Mouse (Mus musculus) large intestine, adult 2 months (tissue): ENCODE results near the gene Vsx1. TPM values are rescaled to one million over a fixed set of nuclear protein-coding genes. Genes with fewer than 3 reads are reported as not detected.
A peak's percentile ranks its signal among the peaks of the same experiment; 100 is the strongest.

Experiments
- DNase-seq: peaks from one replicate; pipeline ENCODE4 v3.0.0-alpha.2; 2012; ENCODE audit warnings: low read depth, low spot score
- WGBS: fragments of 180-500 bp; shearing (Covaris S2); methylation state at CpG from one replicate; pipeline ENCODE4 v1.1.7; 2018; 5-methylcytosine and 5-hydroxymethylcytosine counted together
- polyA plus RNA-seq: library from polyadenylated mRNA; depleted of rRNA; stranded (reverse); fragments of >200 nt; gene quantifications from 2 replicates; pipeline ENCODE4 v1.2.3, GENCODE M21; 2012; rRNA removed

The Vsx1 gene
- polyA plus RNA-seq, result not detected in 2 replicates

GRCm38 (mm10) chr2:150689223-150689800 is at the start of gene Vsx1:
Vsx1 (minus strand) TSS chr2:150689360.
- 43% methylated on average over 16 of the region's 16 CpGs for WGBS
- DNase-seq, result no peak

- 70% methylated on average over 9 of the region's 9 CpGs for WGBS
- DNase-seq, result no peak
These were observed 48.7 kb upstream of the Vsx1 start for GRCm38 (mm10) chr2:150737881-150738280.

- DNase-seq, result no peak
- 60% methylated on average over 11 of the region's 11 CpGs for WGBS
These were observed 46.8 kb upstream of the Vsx1 start for GRCm38 (mm10) chr2:150735756-150736576.

GRCm38 (mm10) chr2:150712167-150712674 is 23.1 kb upstream of the Vsx1 start:
- DNase-seq, result no peak
- 73% methylated on average over 4 of the region's 4 CpGs for WGBS

GRCm38 (mm10) chr2:150691481-150692170 is 2.5 kb upstream of the Vsx1 start:
- 65% methylated on average over 6 of the region's 6 CpGs for WGBS

GRCm38 (mm10) chr2:150690216-150690615 is 1.1 kb upstream of the Vsx1 start:
- WGBS, result 9% methylated on average over 11 of the region's 11 CpGs
- DNase-seq, result no peak

More at GRCm38 (mm10) chr2:150691481-150692170, 2.5 kb upstream of the Vsx1 start:
- DNase-seq, result no peak

- WGBS, result 2% methylated on average over 44 of the region's 44 CpGs
- DNase-seq, result no peak
These were observed 496 bp downstream of the Vsx1 start for GRCm38 (mm10) chr2:150688541-150689186.

GRCm38 (mm10) chr2:150687871-150688540 is 1.2 kb downstream of the Vsx1 start:
- WGBS, result 4% methylated on average over 23 of the region's 23 CpGs
- no peak for DNase-seq

GRCm38 (mm10) chr2:150685389-150685788 is 3.8 kb downstream of the Vsx1 start:
- WGBS, result 85% methylated on average over 9 of the region's 9 CpGs
- no peak for DNase-seq

GRCm38 (mm10) chr2:150684451-150684850 is 4.7 kb downstream of the Vsx1 start:
- 84% methylated on average over 12 of the region's 12 CpGs for WGBS
- DNase-seq, result no peak

- DNase-seq, result no peak
- 48% methylated on average over 4 of the region's 4 CpGs for WGBS
These were observed 7.6 kb downstream of the Vsx1 start for GRCm38 (mm10) chr2:150681581-150681980.

- no peak for DNase-seq
- WGBS, result under 1% methylated on average over 3 of the region's 3 CpGs
These were observed 10.8 kb downstream of the Vsx1 start for GRCm38 (mm10) chr2:150678392-150678791.

GRCm38 (mm10) chr2:150675525-150675924 is 13.6 kb downstream of the Vsx1 start:
- no peak for DNase-seq
- 22% methylated on average over 1 of the region's 1 CpGs for WGBS

GRCm38 (mm10) chr2:150674900-150675299 is 14.3 kb downstream of the Vsx1 start:
- DNase-seq, result peak; percentile 50
- WGBS, result 0% methylated on average over 2 of the region's 2 CpGs

- 80% methylated on average over 11 of the region's 11 CpGs for WGBS
These were observed 15.2 kb downstream of the Vsx1 start for GRCm38 (mm10) chr2:150673929-150674328.

GRCm38 (mm10) chr2:150671609-150672290 is 17.4 kb downstream of the Vsx1 start:
- DNase-seq, result no peak
- 81% methylated on average over 8 of the region's 8 CpGs for WGBS

More at GRCm38 (mm10) chr2:150673929-150674328, 15.2 kb downstream of the Vsx1 start:
- DNase-seq, result no peak

GRCm38 (mm10) chr2:150670926-150671325 is 18.2 kb downstream of the Vsx1 start:
- DNase-seq, result no peak
- 100% methylated on average over 1 of the region's 1 CpGs for WGBS

- peak; percentile 57 for DNase-seq
- WGBS, result 19% methylated on average over 2 of the region's 2 CpGs
These were observed 19.6 kb downstream of the Vsx1 start for GRCm38 (mm10) chr2:150669454-150670045.
